ENCODE assay signal across 8 mouse cellular contexts in the genomic region with DNA sequence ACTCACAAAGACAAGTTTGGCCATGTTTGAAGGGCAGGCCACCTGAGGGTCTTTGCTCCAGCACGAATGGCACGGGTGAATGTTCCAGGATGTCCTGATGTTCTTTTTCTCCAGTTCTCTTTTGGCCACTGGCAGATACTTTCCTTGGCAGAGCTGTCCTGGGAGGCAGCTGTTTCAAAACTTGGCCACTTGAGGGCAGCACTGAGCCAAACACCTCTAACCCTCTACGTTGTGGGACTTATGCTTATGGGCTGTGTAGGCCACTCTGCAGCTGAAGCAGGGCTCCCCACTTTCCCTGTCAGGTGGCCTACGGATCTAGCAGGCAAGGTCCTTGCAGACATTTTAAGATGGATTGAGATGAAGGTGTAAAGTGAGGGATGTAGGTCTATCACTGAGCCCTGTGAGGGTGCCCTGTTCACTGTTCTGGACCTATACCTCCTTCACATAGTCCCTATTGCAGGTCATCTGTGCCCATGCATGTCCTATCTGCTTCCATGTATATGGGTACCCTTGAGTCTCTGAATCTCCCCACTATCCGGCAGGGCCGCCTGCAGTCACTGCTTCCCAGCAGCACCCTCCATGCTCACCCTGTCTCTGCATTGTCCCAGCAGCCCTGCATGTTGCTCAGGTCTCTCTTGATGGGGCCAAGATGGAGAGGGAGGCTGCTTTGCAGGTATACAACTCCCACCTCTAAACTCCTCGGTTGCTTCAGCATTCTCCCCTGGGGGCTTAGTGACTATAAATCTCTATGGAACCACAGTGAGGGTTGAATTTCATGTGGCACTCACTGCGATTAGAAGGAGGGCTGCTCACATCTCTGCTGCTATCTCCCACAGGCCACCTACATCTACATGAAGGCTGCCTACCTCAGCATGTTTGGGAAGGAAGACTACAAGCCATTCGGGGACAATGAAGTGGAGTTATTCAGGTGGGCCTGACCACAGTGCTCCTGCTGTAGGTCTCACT. TPM values are rescaled to one million over a fixed set of nuclear protein-coding genes. Genes with fewer than 3 reads are reported as not detected.
DNase-seq lines count a peak whose midpoint lies in the region; ATAC-seq and TF ChIP-seq lines count a peak whose summit lies in the region.

No protein-coding gene starts in this region.

- no peaks in the 10 kb centered on the region for H3K27me3 ChIP-seq in MEL (ENCODE audit: control insufficient read depth in 1 of 2, insufficient read depth in 2 of 2, low read length in 2 of 2)
- H3K27me3 ChIP-seq in forebrain, embryonic 11.5 days (ENCODE audit: control insufficient read depth, insufficient read depth, low read length), result no peaks in the 10 kb centered on the region
- no peaks in the 10 kb centered on the region for H3K27me3 ChIP-seq in neural tube, embryonic 13.5 days

- no peaks in the 10 kb centered on the region for H3K79me2 ChIP-seq in MEL (ENCODE audit: control insufficient read depth, insufficient read depth, low read length, poor library complexity)

- peak; percentile 85 for DNase-seq in MEL (ENCODE audit: low read depth, low spot score)
- peak; percentile 78 for DNase-seq in c-Kit-positive CD71-positive TER-119-negative erythroid progenitor cells, embryonic 14.5 days (ENCODE audit: low read depth)
- peak; percentile 85 for DNase-seq in forebrain, embryonic 11.5 days (ENCODE audit: low spot score)
- DNase-seq in heart, postnatal 25 days (ENCODE audit: low spot score), result peak; percentile 30
- peak; percentile 83 to 86 for DNase-seq in kidney, postnatal 4 days
- DNase-seq in lung, adult 18-20 months, result peak; percentile 58 to 66
- peak; percentile 65 for DNase-seq in thymus, postnatal 14 days

- TF ChIP-seq CTCF in MEL (IDR thresholded peaks at IDR 0.05 in 2 of 3, conservative IDR thresholded peaks at IDR 0.05 in 1 of 3; ENCODE audit: control insufficient read depth in 1 of 3, insufficient read depth in 1 of 3, low read depth in 2 of 3, low read length in 3 of 3, poor library complexity in 1 of 3, severe bottlenecking in 1 of 3), result peak; percentile 88 to 95 (median 93)

- no peak for TF ChIP-seq POLR2A in MEL (IDR thresholded peaks at IDR 0.05; ENCODE audit: control insufficient read depth in 1 of 2, insufficient read depth in 1 of 2, low read depth in 1 of 2, low read length in 2 of 2, poor library complexity in 1 of 2)

- no peak for TF ChIP-seq EP300 in MEL (IDR thresholded peaks at IDR 0.05; ENCODE audit: low read depth in 1 of 2, low read length in 2 of 2)

- peaks cover 0 to 31% of the 10 kb centered on the region in 2 experiments; a peak in 2 of 4 replicates for H3K36me3 ChIP-seq in MEL (ENCODE audit: control insufficient read depth in 1 of 2, insufficient read depth in 2 of 2, low read length in 2 of 2)
- no peaks in the 10 kb centered on the region for H3K36me3 ChIP-seq in forebrain, embryonic 11.5 days (ENCODE audit: control insufficient read depth, insufficient read depth, low read length)
- H3K36me3 ChIP-seq in neural tube, embryonic 13.5 days, result no peaks in the 10 kb centered on the region

- peak; percentile 81 for TF ChIP-seq RAD21 in MEL (IDR thresholded peaks at IDR 0.05; ENCODE audit: low read depth, low read length)

- ATAC-seq in forebrain, embryonic 11.5 days (replicated peaks; ENCODE audit: low FRiP score), result peak; percentile 70
- peak; percentile 60; the same call in 1 of the 2 replicates for ATAC-seq in neural tube, embryonic 13.5 days (ENCODE audit: low read depth)

- H3K4me2 ChIP-seq in forebrain, embryonic 11.5 days (ENCODE audit: low read depth, low read length, severe bottlenecking), result no peak overlapping the region
- no peak overlapping the region for H3K4me2 ChIP-seq in neural tube, embryonic 13.5 days

- H3K4me1 ChIP-seq in MEL (ENCODE audit: control insufficient read depth in 1 of 2, insufficient read depth in 2 of 2, low read length in 2 of 2), result peaks cover 18 to 44% of the 10 kb centered on the region in 2 experiments
- H3K4me1 ChIP-seq in forebrain, embryonic 11.5 days (replicated peaks; ENCODE audit: control insufficient read depth, insufficient read depth, low read length), result no peaks in the 10 kb centered on the region
- H3K4me1 ChIP-seq in neural tube, embryonic 13.5 days (replicated peaks), result no peaks in the 10 kb centered on the region; the same call in 1 of the 2 replicates

- intact Hi-C loops in heart, postnatal 25 days (cut with DNase I), result loop anchor here (2.0 to 10.0 kb wide), 2 partner anchors 67 to 267 kb away; no protein-coding TSS in a partner anchor

- WGBS in forebrain, embryonic 11.5 days, result 51% methylated on average over 9 of the region's 9 CpGs
- WGBS in neural tube, embryonic 13.5 days, result 47% methylated on average over 9 of the region's 9 CpGs

- no peak overlapping the region for H3K27ac ChIP-seq in MEL (ENCODE audit: control insufficient read depth, low read depth, low read length)
- H3K27ac ChIP-seq in forebrain, embryonic 11.5 days (ENCODE audit: low read depth, low read length), result no peak overlapping the region
- H3K27ac ChIP-seq in neural tube, embryonic 13.5 days (replicated peaks), result no peak overlapping the region

- no peaks in the 10 kb centered on the region for H3K9me3 ChIP-seq in MEL (replicated peaks; ENCODE audit: insufficient read depth, low read length)
- no peaks in the 10 kb centered on the region for H3K9me3 ChIP-seq in forebrain, embryonic 11.5 days (ENCODE audit: control insufficient read depth, low read length)
- no peaks in the 10 kb centered on the region for H3K9me3 ChIP-seq in neural tube, embryonic 13.5 days

- no peak overlapping the region for H3K4me3 ChIP-seq in MEL (ENCODE audit: control insufficient read depth in 1 of 2, insufficient read depth in 1 of 2, low read depth in 2 of 2, low read length in 2 of 2)
- H3K4me3 ChIP-seq in forebrain, embryonic 11.5 days (ENCODE audit: low read depth, low read length), result no peak overlapping the region
- no peak overlapping the region for H3K4me3 ChIP-seq in neural tube, embryonic 13.5 days

- H3K9ac ChIP-seq in MEL (ENCODE audit: control insufficient read depth, low read depth, low read length, poor library complexity, severe bottlenecking), result no peak overlapping the region
- H3K9ac ChIP-seq in forebrain, embryonic 11.5 days (ENCODE audit: low read length), result no peak overlapping the region
- no peak overlapping the region for H3K9ac ChIP-seq in neural tube, embryonic 13.5 days

TF ChIP-seq in MEL, 35 proteins besides CTCF, POLR2A, EP300 and RAD21:
- TF ChIP-seq SIN3A (IDR thresholded peaks at IDR 0.05; ENCODE audit: low read length) (peak; percentile 63; the same call in 1 of the 2 replicates), ZC3H11A (IDR thresholded peaks at IDR 0.05; ENCODE audit: low read depth, low read length) (peak; percentile 72), GATA1 (IDR thresholded peaks at IDR 0.05; ENCODE audit: low read depth, low read length) (no peak), TCF12 (IDR thresholded peaks at IDR 0.05; ENCODE audit: low read depth, low read length) (no peak), SMC3 (IDR thresholded peaks at IDR 0.05; ENCODE audit: low read depth, low read length) (peak; percentile 89), MXI1 (IDR thresholded peaks at IDR 0.05; ENCODE audit: low read depth, low read length) (no peak), BHLHE40 (IDR thresholded peaks at IDR 0.05; ENCODE audit: borderline replicate concordance, low read depth, low read length) (0 out of 2 replicates have a peak, but pooled peaks have one; percentile 21), MAFK (IDR thresholded peaks at IDR 0.05; ENCODE audit: borderline replicate concordance, low read depth, low read length) (no peak)

RNA-seq across cellular contexts. Expression of gene Ttc39a, which starts 31.8 kb away (rescaled TPM):
- total RNA-seq in MEL (2012; rRNA removed), result 1.8 and 2.8 TPM in 2 replicates
- 1 to 10 TPM in 1 of 2 experiments, not detected in 1; 4.2 TPM for polyA plus RNA-seq in MEL (2012; ENCODE audit: insufficient read depth in 1 of 2, insufficient read length in 2 of 2, low read depth in 1 of 2, low replicate concordance in 2 of 2, missing spikeins in 1 of 2)
- polyA plus RNA-seq in forebrain, embryonic 11.5 days (2014; fragmentation: Nextera tagmentation; extraction: Ambion mirVana), result 3.8 and 4.4 TPM in 2 replicates
- total RNA-seq in heart, postnatal 25 days (2021), result 1 to 10 TPM; 1.1 to 2.1 TPM
- 0.74 and 1.4 TPM in 2 replicates for polyA plus RNA-seq in neural tube, embryonic 13.5 days (2015; fragmentation: Nextera tagmentation; extraction: Ambion mirVana)

RNA-seq across cellular contexts. Expression of gene Rnf11, which starts 46.3 kb away (rescaled TPM):
- total RNA-seq in MEL (2012; rRNA removed), result 7.9 and 8.7 TPM in 2 replicates
- polyA plus RNA-seq in MEL (2012; ENCODE audit: insufficient read depth in 1 of 2, insufficient read length in 2 of 2, low read depth in 1 of 2, low replicate concordance in 2 of 2, missing spikeins in 1 of 2), result 1 to 10 TPM in 1 of 2 experiments, not detected in 1; 8.6 TPM
- polyA plus RNA-seq in forebrain, embryonic 11.5 days (2014; fragmentation: Nextera tagmentation; extraction: Ambion mirVana), result 45.1 and 49.4 TPM in 2 replicates
- total RNA-seq in heart, postnatal 25 days (2021), result 100 to 1,000 TPM; 104 to 106 TPM
- polyA plus RNA-seq in neural tube, embryonic 13.5 days (2015; fragmentation: Nextera tagmentation; extraction: Ambion mirVana), result 66.7 and 72.5 TPM in 2 replicates

Comparison
In these comparisons a context has a peak if more than half of its experiments do, and no peak if none do; other contexts are left out.
1. DNase-seq: peak in every context shown above with its lines; median percentile 85 in MEL; 85 in forebrain, embryonic 11.5 days; 84 in kidney, postnatal 4 days; 78 in c-Kit-positive CD71-positive TER-119-negative erythroid progenitor cells, embryonic 14.5 days; 65 in thymus, postnatal 14 days; 62 in lung, adult 18-20 months; 30 in heart, postnatal 25 days.